Mouse (Mus musculus) MEL (cell line): ENCODE data around the gene Abcc6. TPM values are rescaled to one million over a fixed set of nuclear protein-coding genes. Genes with fewer than 3 reads are reported as not detected.

ENCODE experiments used
- DNase-seq: peaks from one replicate; pipeline ENCODE4 v3.0.0; 2011; ENCODE audit warnings: low read depth, low spot score
- H3K27ac ChIP-seq: 2 replicates; pipeline ENCODE4 v1.5.1; 2012; ENCODE audit warnings: low read depth, mild to moderate bottlenecking, control low read depth, low read length, moderate library complexity; ENCODE audit not compliant: control insufficient read depth
- H3K27me3 ChIP-seq, 2 experiments: fragments of 150-350 bp in 1 of 2; sonication (generic) in 1 of 2; 2 replicates each; pipeline ENCODE4 v1.6.1; 2012; ENCODE audit warnings: low read length in 2 of 2, mild to moderate bottlenecking in 2 of 2, improper control_type of control experiment in 1 of 2, moderate library complexity in 1 of 2; ENCODE audit not compliant: insufficient read depth in 2 of 2, control insufficient read depth in 1 of 2
- H3K36me3 ChIP-seq, 2 experiments: 2 replicates each; pipeline ENCODE4 v1.6.1; 2012 to 2014; ENCODE audit warnings: low read length in 2 of 2, improper control_type of control experiment in 1 of 2, inconsistent platforms in 1 of 2, mild to moderate bottlenecking in 1 of 2; ENCODE audit not compliant: insufficient read depth in 2 of 2, control insufficient read depth in 1 of 2
- H3K4me1 ChIP-seq, 2 experiments: fragments of 150-350 bp in 1 of 2; sonication (generic) in 1 of 2; 2 replicates each; pipeline ENCODE4 v1.6.1; 2012; ENCODE audit warnings: low read length in 2 of 2, improper control_type of control experiment in 1 of 2, mild to moderate bottlenecking in 1 of 2; ENCODE audit not compliant: insufficient read depth in 2 of 2, control insufficient read depth in 1 of 2
- H3K4me3 ChIP-seq, 2 experiments: fragments of 150-350 bp in 1 of 2; sonication (generic) in 1 of 2; 2 replicates each; pipeline ENCODE4 v1.5.1; 2012; ENCODE audit warnings: low read depth in 2 of 2, low read length in 2 of 2, mild to moderate bottlenecking in 2 of 2, moderate library complexity in 2 of 2, control low read depth in 1 of 2, improper control_type of control experiment in 1 of 2; ENCODE audit not compliant: control insufficient read depth in 1 of 2, insufficient read depth in 1 of 2
- H3K79me2 ChIP-seq: 2 replicates; pipeline ENCODE4 v1.6.1; 2012; ENCODE audit warnings: mild to moderate bottlenecking, low read length, moderate library complexity; ENCODE audit not compliant: control insufficient read depth, poor library complexity, insufficient read depth
- H3K9ac ChIP-seq: 2 replicates; pipeline ENCODE4 v1.6.1; 2012; ENCODE audit warnings: low read depth, mild to moderate bottlenecking, control low read depth, low read length, moderate library complexity; ENCODE audit not compliant: control insufficient read depth, poor library complexity, severe bottlenecking
- H3K9me3 ChIP-seq: fragments of 150-350 bp; sonication (generic); replicated peaks from 2 replicates; pipeline ENCODE4 v1.6.1; 2012; ENCODE audit warnings: mild to moderate bottlenecking, low read length, improper control_type of control experiment, moderate library complexity; ENCODE audit not compliant: insufficient read depth
- BHLHE40 ChIP-seq: IDR thresholded peaks from 2 replicates; pipeline ENCODE4 v1.6.1; 2012; ENCODE audit warnings: low read depth, mild to moderate bottlenecking, inconsistent platforms, low read length, improper control_type of control experiment, borderline replicate concordance
- CHD1 ChIP-seq: IDR thresholded peaks from 2 replicates; pipeline ENCODE4 v1.6.1; 2012; ENCODE audit warnings: low read depth, mild to moderate bottlenecking, inconsistent platforms, low read length, improper control_type of control experiment
- CHD2 ChIP-seq: IDR thresholded peaks from 2 replicates; pipeline ENCODE4 v1.6.1; 2011; ENCODE audit warnings: low read length, improper control_type of control experiment
- CTCF ChIP-seq, 3 experiments: IDR thresholded peaks in 2 of 3; conservative IDR thresholded peaks in 1 of 3; 2 replicates each; pipeline ENCODE4 v1.5.1; 2011 to 2012; ENCODE audit warnings: low read length in 3 of 3, low read depth in 2 of 3, mild to moderate bottlenecking in 2 of 3, improper control_type of control experiment in 1 of 3, inconsistent platforms in 1 of 3, mixed read lengths in 1 of 3, moderate library complexity in 1 of 3; ENCODE audit not compliant: control insufficient read depth in 1 of 3, insufficient read depth in 1 of 3, poor library complexity in 1 of 3, severe bottlenecking in 1 of 3
- E2F4 ChIP-seq: IDR thresholded peaks from 2 replicates; pipeline ENCODE4 v1.6.1; 2011; ENCODE audit warnings: low read depth, low read length, improper control_type of control experiment, borderline replicate concordance
- ELF1 ChIP-seq: IDR thresholded peaks from 2 replicates; pipeline ENCODE4 v1.6.1; 2014; ENCODE audit warnings: low read depth, mild to moderate bottlenecking, inconsistent platforms, low read length, improper control_type of control experiment, moderate library complexity
- EP300 ChIP-seq, 2 experiments: IDR thresholded peaks; 2 replicates each; pipeline ENCODE4 v1.6.1; 2011; ENCODE audit warnings: improper control_type of control experiment in 2 of 2, low read length in 2 of 2, low read depth in 1 of 2, mild to moderate bottlenecking in 1 of 2
- ETS1 ChIP-seq: IDR thresholded peaks from 2 replicates; pipeline ENCODE4 v1.6.1; 2012; ENCODE audit warnings: low read depth, mild to moderate bottlenecking, inconsistent platforms, low read length, improper control_type of control experiment, moderate library complexity
- HCFC1 ChIP-seq: IDR thresholded peaks from 2 replicates; pipeline ENCODE4 v1.6.1; 2012; ENCODE audit warnings: low read depth, mild to moderate bottlenecking, inconsistent platforms, low read length, improper control_type of control experiment, moderate library complexity
- JUND ChIP-seq: IDR thresholded peaks from 2 replicates; pipeline ENCODE4 v1.6.1; 2011; ENCODE audit warnings: low read depth, mild to moderate bottlenecking, improper control_type of control experiment, low read length
- MAZ ChIP-seq: IDR thresholded peaks from 2 replicates; pipeline ENCODE4 v1.6.1; 2012; ENCODE audit warnings: low read depth, mild to moderate bottlenecking, inconsistent platforms, low read length, improper control_type of control experiment
- MXI1 ChIP-seq: IDR thresholded peaks from 2 replicates; pipeline ENCODE4 v1.6.1; 2011; ENCODE audit warnings: mild to moderate bottlenecking, low read depth, low read length, improper control_type of control experiment
- MYB ChIP-seq: IDR thresholded peaks from 2 replicates; pipeline ENCODE4 v1.6.1; 2011; ENCODE audit warnings: mild to moderate bottlenecking, low read depth, low read length, improper control_type of control experiment
- NELFE ChIP-seq: IDR thresholded peaks from 2 replicates; pipeline ENCODE4 v1.6.1; 2011; ENCODE audit warnings: low read depth, low read length, improper control_type of control experiment
- POLR2A ChIP-seq, 2 experiments: IDR thresholded peaks; 2 replicates each; pipeline ENCODE4 v1.6.1; 2011 to 2012; ENCODE audit warnings: low read length in 2 of 2, mild to moderate bottlenecking in 2 of 2, control low read depth in 1 of 2, improper control_type of control experiment in 1 of 2, low read depth in 1 of 2, moderate library complexity in 1 of 2; ENCODE audit not compliant: control insufficient read depth in 1 of 2, insufficient read depth in 1 of 2, poor library complexity in 1 of 2
- POLR2AphosphoS2 ChIP-seq: IDR thresholded peaks from 2 replicates; pipeline ENCODE4 v1.6.1; 2011; ENCODE audit warnings: low read length, improper control_type of control experiment
- RCOR1 ChIP-seq: IDR thresholded peaks from 2 replicates; pipeline ENCODE4 v1.6.1; 2012; ENCODE audit warnings: low read depth, mild to moderate bottlenecking, inconsistent platforms, low read length, improper control_type of control experiment
- TCF12 ChIP-seq: IDR thresholded peaks from 2 replicates; pipeline ENCODE4 v1.6.1; 2014; ENCODE audit warnings: low read depth, mild to moderate bottlenecking, inconsistent platforms, low read length, improper control_type of control experiment, moderate library complexity
- UBTF ChIP-seq: IDR thresholded peaks from 2 replicates; pipeline ENCODE4 v1.6.1; 2012; ENCODE audit warnings: low read depth, mild to moderate bottlenecking, inconsistent platforms, low read length, improper control_type of control experiment, moderate library complexity, borderline replicate concordance; ENCODE audit not compliant: insufficient read depth
- USF1 ChIP-seq: IDR thresholded peaks from 2 replicates; pipeline ENCODE4 v1.6.1; 2014; ENCODE audit warnings: low read depth, mild to moderate bottlenecking, inconsistent platforms, low read length, improper control_type of control experiment, moderate library complexity
- USF2 ChIP-seq, 2 experiments: IDR thresholded peaks; 2 replicates each; pipeline ENCODE4 v1.6.1; 2011 to 2012; ENCODE audit warnings: improper control_type of control experiment in 2 of 2, low read length in 2 of 2, borderline replicate concordance in 1 of 2, inconsistent platforms in 1 of 2, low read depth in 1 of 2, mild to moderate bottlenecking in 1 of 2; ENCODE audit not compliant: insufficient read depth in 1 of 2
- ZKSCAN1 ChIP-seq: IDR thresholded peaks from 2 replicates; pipeline ENCODE4 v1.6.1; 2012; ENCODE audit warnings: low read depth, mild to moderate bottlenecking, inconsistent platforms, low read length, improper control_type of control experiment, moderate library complexity
- ZMIZ1 ChIP-seq: IDR thresholded peaks from 2 replicates; pipeline ENCODE4 v1.6.1; 2012; ENCODE audit warnings: low read depth, mild to moderate bottlenecking, inconsistent platforms, low read length, improper control_type of control experiment, moderate library complexity
- ZNF384 ChIP-seq: IDR thresholded peaks from 2 replicates; pipeline ENCODE4 v1.6.1; 2012; ENCODE audit warnings: low read depth, mild to moderate bottlenecking, inconsistent platforms, low read length, improper control_type of control experiment
- polyA plus RNA-seq, 2 experiments: library from polyadenylated mRNA; stranded (reverse) in 1 of 2; unstranded in 1 of 2; fragments of >175 nt in 1 of 2; fragments of >200 nt in 1 of 2; gene quantifications; 2 replicates each; pipeline versions ENCODE4 v1.2.1 to v1.2.4; 2012; ENCODE audit warnings: low replicate concordance in 2 of 2, low read depth in 1 of 2; ENCODE audit not compliant: insufficient read length in 2 of 2, insufficient read depth in 1 of 2, missing spikeins in 1 of 2
- total RNA-seq: library from RNA; depleted of rRNA; stranded (reverse); fragments of 300-350 nt; gene quantifications from 2 replicates; pipeline ENCODE4 v1.2.3, GENCODE M21; 2012

Abcc6 gene
- total and polyA plus RNA-seq, 3 experiments: 0.04 to 0.12 TPM; not detected in 1

GRCm38 (mm10) chr7:45919083-45919671 lies 110.9 kb downstream of the Abcc6 start:
- peak; percentile 30 for DNase-seq
- Histone ChIP-seq H3K4me1 (peaks cover 8 to 19% of the 10 kb centered on the region in 2 experiments), H3K27me3 (no peaks in the 10 kb centered on the region), H3K27ac (no peak overlapping the region), H3K9me3 (no peaks in the 10 kb centered on the region), H3K79me2 (peaks cover 3% of the 10 kb centered on the region; the same call in 1 of the 2 replicates), H3K36me3 (peaks cover 0 to 13% of the 10 kb centered on the region in 2 experiments; a peak in 2 of 4 replicates), H3K4me3 (no peak overlapping the region), H3K9ac (no peak overlapping the region)
- TF ChIP-seq MAZ (0 out of 2 replicates have a peak, but pooled peaks have one; percentile 23), TCF12 (no peak), EP300 (IDR thresholded peaks at IDR 0.05; ENCODE audit: low read depth in 1 of 2, low read length in 2 of 2) (no peak), ETS1 (no peak), CTCF (IDR thresholded peaks at IDR 0.05 in 2 of 3, conservative IDR thresholded peaks at IDR 0.05 in 1 of 3; ENCODE audit: control insufficient read depth in 1 of 3, insufficient read depth in 1 of 3, low read depth in 2 of 3, low read length in 3 of 3, poor library complexity in 1 of 3, severe bottlenecking in 1 of 3) (peak; percentile 67 to 88 (median 79)), BHLHE40 (no peak), ZMIZ1 (no peak), HCFC1 (no peak), ZKSCAN1 (no peak), MYB (no peak), USF1 (no peak), ZNF384 (no peak)

GRCm38 (mm10) chr7:45917926-45918325 lies 112.2 kb downstream of the Abcc6 start:
- H3K27ac ChIP-seq: no peak overlapping the region
- peaks cover 8 to 19% of the 10 kb centered on the region in 2 experiments for H3K4me1 ChIP-seq
- H3K27me3 ChIP-seq: no peaks in the 10 kb centered on the region
- H3K4me3 ChIP-seq: no peak overlapping the region
- no peak overlapping the region for H3K9ac ChIP-seq
- peaks cover 0 to 13% of the 10 kb centered on the region in 2 experiments; a peak in 2 of 4 replicates for H3K36me3 ChIP-seq
- H3K79me2 ChIP-seq: 0 out of 2 replicates have a peak, but pooled peaks cover 3% of the 10 kb centered on the region
- no peak for DNase-seq
- no peaks in the 10 kb centered on the region for H3K9me3 ChIP-seq
- no peak for TF ChIP-seq NELFE
- TF ChIP-seq JUND: no peak
- no peak for TF ChIP-seq USF1
- TF ChIP-seq UBTF: no peak
- no peak for TF ChIP-seq USF2 (IDR thresholded peaks at IDR 0.05; ENCODE audit: borderline replicate concordance in 1 of 2, insufficient read depth in 1 of 2, low read depth in 1 of 2, low read length in 2 of 2)
- TF ChIP-seq POLR2AphosphoS2: no peak
- TF ChIP-seq MXI1: no peak
- TF ChIP-seq CHD1: no peak
- no peak for TF ChIP-seq CHD2
- no peak for TF ChIP-seq POLR2A (IDR thresholded peaks at IDR 0.05; ENCODE audit: control insufficient read depth in 1 of 2, insufficient read depth in 1 of 2, low read depth in 1 of 2, low read length in 2 of 2, poor library complexity in 1 of 2)
- TF ChIP-seq CTCF (IDR thresholded peaks at IDR 0.05 in 2 of 3, conservative IDR thresholded peaks at IDR 0.05 in 1 of 3; ENCODE audit: control insufficient read depth in 1 of 3, insufficient read depth in 1 of 3, low read depth in 2 of 3, low read length in 3 of 3, poor library complexity in 1 of 3, severe bottlenecking in 1 of 3): no peak
- TF ChIP-seq E2F4: no peak
- TF ChIP-seq TCF12: no peak
- no peak for TF ChIP-seq RCOR1
- TF ChIP-seq ELF1: no peak
